Mouse (Mus musculus) olfactory bulb, adult 2 months (tissue): Measurements from ENCODE around the gene Armc6.

Experiments
- CTCF ChIP-seq: fragments of 200-500 bp; IDR thresholded peaks from 2 replicates; pipeline ENCODE4 v1.5.1; 2012; ENCODE audit warnings: low read depth, mild to moderate bottlenecking, low read length, moderate library complexity; ENCODE audit not compliant: insufficient read depth
- POLR2A ChIP-seq: fragments of 200-500 bp; IDR thresholded peaks from 2 replicates; pipeline ENCODE4 v1.6.1; 2012; ENCODE audit warnings: mild to moderate bottlenecking, low read depth, low read length, moderate library complexity; ENCODE audit not compliant: insufficient read depth

DNA sequence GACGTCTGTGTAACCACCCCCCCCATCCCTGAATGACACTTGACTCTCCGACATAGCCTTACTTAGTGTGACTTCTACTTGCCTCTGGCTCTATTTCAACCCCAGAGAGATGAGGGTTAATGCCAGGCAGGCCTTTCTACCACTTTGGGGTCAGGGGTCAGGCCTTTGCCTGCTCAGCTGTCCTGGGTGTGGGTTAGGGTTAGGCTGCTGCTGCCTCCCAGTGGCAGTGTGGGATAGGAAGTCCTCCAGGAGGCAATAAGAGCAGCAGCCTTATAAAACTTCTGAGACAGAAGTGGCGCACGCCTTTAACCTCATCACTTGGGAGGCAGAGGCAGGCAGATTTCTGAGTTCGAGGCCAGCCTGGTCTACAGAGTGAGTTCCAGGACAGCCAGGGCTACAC is 6.4 kb upstream of the Armc6 start:
- TF ChIP-seq POLR2A = no peak
- no peak for TF ChIP-seq CTCF
